Mouse (Mus musculus) limb, embryonic 14.5 days (tissue): Measurements from ENCODE around the gene AC124502.3. TPM values are rescaled to one million over a fixed set of nuclear protein-coding genes. Genes with fewer than 3 reads are reported as not detected.

ENCODE experiments used
- ATAC-seq: fragments of 200-750 bp; cut with Nextera tagmentation; 2 replicates; pipeline ENCODE4 v1.8.0; 2017; ENCODE audit warnings: low read depth, moderate number of reproducible peaks, moderate TSS enrichment; ENCODE audit not compliant: low FRiP score
- DNase-seq: peaks from one replicate; pipeline ENCODE4 v3.0.0-alpha.2; 2015; ENCODE audit warnings: low spot score
- H3K27ac ChIP-seq: fragments of 300-500 bp; sonication (generic); replicated peaks from 2 replicates; pipeline ENCODE4 v1.5.1; 2014; ENCODE audit warnings: low read depth, mild to moderate bottlenecking, low read length, moderate library complexity, mixed read lengths
- H3K27me3 ChIP-seq: fragments of 300-500 bp; sonication (generic); 2 replicates; pipeline ENCODE4 v1.6.1; 2014; ENCODE audit warnings: low read length, mixed read lengths; ENCODE audit not compliant: control insufficient read depth, insufficient read depth
- H3K36me3 ChIP-seq: fragments of 300-500 bp; sonication (generic); 2 replicates; pipeline ENCODE4 v1.6.1; 2014; ENCODE audit warnings: mild to moderate bottlenecking, low read length, moderate library complexity, mixed read lengths; ENCODE audit not compliant: control insufficient read depth, insufficient read depth
- H3K4me1 ChIP-seq: fragments of 300-500 bp; sonication (generic); 2 replicates; pipeline ENCODE4 v1.6.1; 2014; ENCODE audit warnings: antibody characterized with exemption, low read length, mixed read lengths; ENCODE audit not compliant: control insufficient read depth, insufficient read depth
- H3K4me2 ChIP-seq: fragments of 300-500 bp; sonication (generic); replicated peaks from 2 replicates; pipeline ENCODE4 v1.6.1; 2014; ENCODE audit warnings: low read depth, mild to moderate bottlenecking, low read length, moderate library complexity; ENCODE audit not compliant: severe bottlenecking
- H3K4me3 ChIP-seq: fragments of 300-500 bp; sonication (generic); replicated peaks from 2 replicates; pipeline ENCODE4 v1.5.1; 2014; ENCODE audit warnings: low read length
- H3K9ac ChIP-seq: fragments of 300-500 bp; sonication (generic); 2 replicates; pipeline ENCODE4 v1.6.1; 2014; ENCODE audit warnings: mild to moderate bottlenecking, low read depth, low read length, moderate library complexity; ENCODE audit not compliant: severe bottlenecking
- H3K9me3 ChIP-seq: fragments of 300-500 bp; sonication (generic); 2 replicates; pipeline ENCODE4 v1.6.1; 2016; ENCODE audit warnings: low read length; ENCODE audit not compliant: control insufficient read depth
- POLR2A ChIP-seq: fragments of 200-500 bp; IDR thresholded peaks from 2 replicates; pipeline ENCODE4 v1.8.0; 2012; ENCODE audit warnings: inconsistent platforms, mild to moderate bottlenecking, moderate library complexity, borderline replicate concordance; ENCODE audit not compliant: insufficient read depth, insufficient read length; ENCODE audit errors: extremely low read depth
- whole genome bisulfite sequencing: fragments of 180-500 bp; shearing (Covaris S2); extraction: QIAGEN DNeasy Blood & Tissue Kit; methylation state at CpG from one replicate; pipeline ENCODE4 v1.1.7; 2014; 5-methylcytosine and 5-hydroxymethylcytosine counted together
- polyA plus RNA-seq, 2 experiments: library from polyadenylated mRNA; depleted of rRNA in 1 of 2; stranded (reverse) in 1 of 2; unstranded in 1 of 2; fragments of >200 nt; fragmentation: Nextera tagmentation in 1 of 2; extraction: Ambion mirVana in 1 of 2; gene quantifications; 2 replicates each; pipeline versions ENCODE4 v1.2.1 to v1.2.3; 2012 to 2014

The AC124502.3 gene
- polyA plus RNA-seq, 2 experiments = 1.7 to 2.5 TPM

GRCm38 (mm10) chr19:5072389-5073019, 33.8 kb downstream of the AC124502.3 start:
- Histone ChIP-seq H3K27me3 (no peaks in the 10 kb centered on the region), H3K9ac (peak overlapping the region; percentile 58), H3K9me3 (no peaks in the 10 kb centered on the region), H3K36me3 (no peaks in the 10 kb centered on the region), H3K27ac (peak overlapping the region; percentile 96), H3K4me1 (peaks cover 30% of the 10 kb centered on the region), H3K4me3 (peak overlapping the region; percentile 64), H3K4me2 (peak overlapping the region; percentile 94)
- TF ChIP-seq POLR2A = no peak
- 2% methylated on average over 20 of the region's 20 CpGs for WGBS
- DNase-seq (peak; percentile 75), ATAC-seq (0 out of 2 replicates have a peak, but pooled peaks have one; percentile 18)

GRCm38 (mm10) chr19:5073028-5073427, 34.3 kb downstream of the AC124502.3 start:
- H3K27ac ChIP-seq = peak overlapping the region; percentile 96; the same call in 1 of the 2 replicates
- no peak overlapping the region for H3K9ac ChIP-seq
- DNase-seq (peak; percentile 87), ATAC-seq (peak; percentile 37; the same call in 1 of the 2 replicates)
- H3K4me3 ChIP-seq = peak overlapping the region; percentile 64
- no peaks in the 10 kb centered on the region for H3K9me3 ChIP-seq
- H3K27me3 ChIP-seq = no peaks in the 10 kb centered on the region
- H3K4me1 ChIP-seq = peaks cover 30% of the 10 kb centered on the region
- H3K36me3 ChIP-seq = no peaks in the 10 kb centered on the region
- under 1% methylated on average over 15 of the region's 15 CpGs for WGBS
- no peak for TF ChIP-seq POLR2A
- peak overlapping the region; percentile 94 for H3K4me2 ChIP-seq

GRCm38 (mm10) chr19:5073518-5073917, 34.8 kb downstream of the AC124502.3 start:
- Histone ChIP-seq H3K4me3 (no peak overlapping the region), H3K27ac (no peak overlapping the region), H3K9ac (no peak overlapping the region), H3K4me2 (no peak overlapping the region), H3K9me3 (no peaks in the 10 kb centered on the region), H3K36me3 (no peaks in the 10 kb centered on the region), H3K4me1 (peaks cover 30% of the 10 kb centered on the region), H3K27me3 (no peaks in the 10 kb centered on the region)
- DNase-seq (no peak), ATAC-seq (no peak)
- no peak for TF ChIP-seq POLR2A
- 41% methylated on average over 5 of the region's 5 CpGs for WGBS

GRCm38 (mm10) chr19:5079279-5079678, 40.6 kb downstream of the AC124502.3 start:
- H3K36me3 ChIP-seq = no peaks in the 10 kb centered on the region
- no peak overlapping the region for H3K4me2 ChIP-seq
- no peaks in the 10 kb centered on the region for H3K4me1 ChIP-seq
- H3K9me3 ChIP-seq = no peaks in the 10 kb centered on the region
- 85% methylated on average over 1 of the region's 1 CpGs for WGBS
- TF ChIP-seq POLR2A = no peak
- no peak overlapping the region for H3K9ac ChIP-seq
- H3K4me3 ChIP-seq = no peak overlapping the region
- DNase-seq = no peak
- ATAC-seq = no peak
- peaks cover 35% of the 10 kb centered on the region for H3K27me3 ChIP-seq
- no peak overlapping the region for H3K27ac ChIP-seq

GRCm38 (mm10) chr19:5082005-5082404, 43.3 kb downstream of the AC124502.3 start:
- DNase-seq (no peak), ATAC-seq (no peak)
- Histone ChIP-seq H3K9ac (no peak overlapping the region; the same call in 1 of the 2 replicates), H3K36me3 (no peaks in the 10 kb centered on the region), H3K9me3 (no peaks in the 10 kb centered on the region), H3K27me3 (peaks cover 58% of the 10 kb centered on the region), H3K4me1 (no peaks in the 10 kb centered on the region), H3K4me3 (no peak overlapping the region), H3K4me2 (no peak overlapping the region), H3K27ac (no peak overlapping the region)
- WGBS = 65% methylated on average over 18 of the region's 18 CpGs
- TF ChIP-seq POLR2A = no peak
